Mouse (Mus musculus) hindbrain, embryonic 14.5 days (tissue): Measurements from ENCODE around the gene Dnaaf1. TPM values are rescaled to one million over a fixed set of nuclear protein-coding genes. Genes with fewer than 3 reads are reported as not detected.
A peak's percentile ranks its signal among the peaks of the same experiment; 100 is the strongest.

Experiments used
- ATAC-seq: fragments of 200-750 bp; cut with Nextera tagmentation; 2 replicates; pipeline ENCODE4 v1.8.0; 2017; ENCODE audit warnings: moderate number of reproducible peaks, mild to moderate bottlenecking, moderate TSS enrichment, moderate library complexity; ENCODE audit not compliant: low FRiP score
- DNase-seq: peaks from one replicate; pipeline ENCODE4 v3.0.0-alpha.2; 2015; ENCODE audit warnings: low spot score
- H3K27ac ChIP-seq: fragments of 300-500 bp; sonication (generic); 2 replicates; pipeline ENCODE4 v1.5.1; 2014; ENCODE audit warnings: mild to moderate bottlenecking, moderate library complexity
- H3K27me3 ChIP-seq: fragments of 300-500 bp; sonication (generic); 2 replicates; pipeline ENCODE4 v1.6.1; 2014; ENCODE audit warnings: mild to moderate bottlenecking, low read length, mixed read lengths; ENCODE audit not compliant: control insufficient read depth, insufficient read depth
- H3K36me3 ChIP-seq: fragments of 300-500 bp; sonication (generic); replicated peaks from 2 replicates; pipeline ENCODE4 v1.6.1; 2014; ENCODE audit not compliant: control insufficient read depth, insufficient read depth
- H3K4me1 ChIP-seq: fragments of 300-500 bp; sonication (generic); replicated peaks from 2 replicates; pipeline ENCODE4 v1.6.1; 2014; ENCODE audit warnings: antibody characterized with exemption, low read length, mixed read lengths; ENCODE audit not compliant: control insufficient read depth, insufficient read depth
- H3K4me2 ChIP-seq: fragments of 300-500 bp; sonication (generic); replicated peaks from 2 replicates; pipeline ENCODE4 v1.6.1; 2014; ENCODE audit warnings: mild to moderate bottlenecking, moderate library complexity
- H3K4me3 ChIP-seq: fragments of 300-500 bp; sonication (generic); replicated peaks from 2 replicates; pipeline ENCODE4 v1.5.1; 2014; ENCODE audit warnings: mild to moderate bottlenecking, low read length
- H3K9ac ChIP-seq: fragments of 300-500 bp; sonication (generic); 2 replicates; pipeline ENCODE4 v1.6.1; 2014
- H3K9me3 ChIP-seq: fragments of 300-500 bp; sonication (generic); 2 replicates; pipeline ENCODE4 v1.6.1; 2016; ENCODE audit warnings: low read length; ENCODE audit not compliant: control insufficient read depth
- WGBS: fragments of 180-500 bp; shearing (Covaris S2); extraction: QIAGEN DNeasy Blood & Tissue Kit; methylation state at CpG from one replicate; pipeline ENCODE4 v1.1.7; 2014; 5-methylcytosine and 5-hydroxymethylcytosine counted together
- polyA plus RNA-seq: library from polyadenylated mRNA; unstranded; fragments of >200 nt; fragmentation: Nextera tagmentation; extraction: Ambion mirVana; gene quantifications from 2 replicates; pipeline ENCODE4 v1.2.1, GENCODE M21; 2014

Gene Dnaaf1
- polyA plus RNA-seq, 1 experiment from 2014 or later: 0.51 TPM

DNA sequence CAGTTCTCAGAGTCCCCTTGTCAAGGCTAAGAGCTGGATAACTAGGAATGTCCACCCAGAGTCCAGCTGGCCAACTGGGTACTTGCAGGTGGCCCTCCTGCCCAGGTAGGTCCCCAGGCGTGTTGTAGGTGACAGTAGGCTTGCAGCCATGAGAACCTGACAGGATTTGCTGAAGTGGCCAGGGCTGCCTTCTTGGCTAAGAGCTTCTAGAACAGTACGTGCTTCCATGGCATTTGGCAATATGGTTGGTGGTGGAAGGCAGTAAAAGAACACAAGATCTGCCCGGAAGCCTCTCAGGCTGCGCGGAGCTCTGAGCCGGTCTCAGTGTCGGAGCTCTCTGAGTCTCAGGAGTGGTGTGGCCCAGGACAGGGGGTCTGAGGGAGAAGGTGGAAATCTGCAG, 49.9 kb downstream of the Dnaaf1 start:
- Histone ChIP-seq H3K27ac (no peak overlapping the region), H3K9ac (no peak overlapping the region), H3K4me3 (no peak overlapping the region), H3K4me2 (no peak overlapping the region), H3K4me1 (no peaks in the 10 kb centered on the region), H3K27me3 (no peaks in the 10 kb centered on the region), H3K9me3 (no peaks in the 10 kb centered on the region), H3K36me3 (no peaks in the 10 kb centered on the region)
- 89% methylated on average over 7 of the region's 7 CpGs for whole genome bisulfite sequencing
- ATAC-seq (no peak), DNase-seq (no peak)

DNA sequence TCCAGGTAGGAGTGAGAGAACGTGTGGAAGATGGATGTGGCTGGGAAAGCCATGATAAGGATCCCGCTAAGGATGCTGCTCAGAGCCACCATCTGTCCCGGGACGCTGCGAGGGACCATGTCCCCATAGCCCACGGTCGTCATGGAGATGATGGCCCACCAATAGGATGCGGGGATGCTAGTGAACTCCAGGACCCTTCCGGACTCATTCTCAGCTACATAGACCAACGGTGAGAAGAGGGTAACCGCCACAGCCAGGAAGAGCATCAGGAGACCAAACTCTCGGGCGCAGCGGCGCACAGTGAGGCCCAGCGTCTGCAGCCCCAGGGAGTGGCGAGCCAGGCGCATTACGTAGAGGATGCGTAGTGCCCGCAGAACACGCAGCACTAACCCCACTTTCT, 50.8 kb downstream of the Dnaaf1 start:
- Histone ChIP-seq H3K27me3 (no peaks in the 10 kb centered on the region), H3K4me3 (no peak overlapping the region), H3K27ac (no peak overlapping the region), H3K9me3 (no peaks in the 10 kb centered on the region), H3K9ac (no peak overlapping the region), H3K4me1 (0 out of 2 replicates have a peak, but pooled peaks cover 1% of the 10 kb centered on the region), H3K4me2 (no peak overlapping the region), H3K36me3 (no peaks in the 10 kb centered on the region)
- WGBS: 73% methylated on average over 22 of the region's 22 CpGs
- ATAC-seq: no peak
- DNase-seq: no peak

DNA sequence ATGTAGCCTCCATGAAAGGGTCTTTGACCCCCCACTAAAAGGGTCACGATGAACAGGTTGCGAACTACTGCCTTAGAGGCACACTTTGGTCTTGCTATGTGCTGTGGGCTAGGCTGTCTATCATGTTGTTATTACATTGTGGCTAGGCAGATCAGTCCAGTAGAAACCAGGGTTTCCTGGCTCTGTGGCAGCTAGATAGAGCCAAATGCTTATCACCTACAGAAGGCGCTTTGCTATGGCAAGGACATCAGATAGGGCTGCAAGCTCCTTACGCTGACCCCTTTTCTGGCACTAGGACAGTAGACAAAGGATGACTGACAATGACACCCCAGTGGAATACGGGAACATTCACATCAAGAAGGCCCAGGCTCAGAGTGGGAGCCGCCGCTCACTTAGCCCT, 52.2 kb downstream of the Dnaaf1 start:
- Histone ChIP-seq H3K9me3 (no peaks in the 10 kb centered on the region), H3K27me3 (no peaks in the 10 kb centered on the region), H3K4me1 (0 out of 2 replicates have a peak, but pooled peaks cover 5% of the 10 kb centered on the region), H3K36me3 (no peaks in the 10 kb centered on the region), H3K4me2 (no peak overlapping the region), H3K9ac (no peak overlapping the region), H3K27ac (no peak overlapping the region), H3K4me3 (no peak overlapping the region)
- DNase-seq: no peak
- no peak for ATAC-seq
- 76% methylated on average over 7 of the region's 7 CpGs for WGBS

DNA sequence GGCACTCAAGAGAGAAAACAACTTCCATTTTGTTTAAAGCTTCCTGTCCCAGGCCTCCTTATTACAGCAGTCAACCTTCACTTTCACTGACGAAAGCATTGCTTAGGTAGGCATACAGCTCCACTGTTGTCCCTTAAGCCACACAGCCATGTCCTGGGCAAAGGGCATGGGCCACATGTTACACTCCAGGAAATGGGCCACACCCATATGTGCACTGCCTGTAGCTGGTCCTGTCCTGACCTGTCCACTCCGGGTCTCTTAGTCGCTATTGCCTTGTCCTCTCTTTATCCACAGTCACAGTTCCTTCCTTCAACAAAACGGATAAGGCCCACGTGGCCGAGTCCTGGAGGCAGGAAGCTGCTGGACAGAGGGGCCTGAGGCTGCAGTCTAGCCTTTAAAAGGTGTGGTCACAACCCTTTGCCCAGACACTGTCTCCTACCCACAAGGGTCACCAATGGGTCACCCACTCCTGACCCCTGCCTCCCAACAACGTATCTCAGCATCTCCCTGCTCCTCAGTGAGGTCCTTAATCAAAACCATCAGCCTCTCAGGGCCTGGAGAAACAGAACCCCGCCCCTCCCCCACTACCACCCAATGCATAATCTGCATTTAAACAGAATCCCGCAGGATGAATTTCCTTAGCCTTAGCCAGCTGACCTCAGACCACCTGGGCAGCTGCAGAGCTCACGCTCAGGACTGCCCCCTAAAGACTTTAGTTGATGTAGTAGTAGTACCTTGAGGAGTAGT, 52.8 kb downstream of the Dnaaf1 start:
- no peak overlapping the region for H3K4me3 ChIP-seq
- 40% methylated on average over 10 of the region's 10 CpGs for WGBS

DNA sequence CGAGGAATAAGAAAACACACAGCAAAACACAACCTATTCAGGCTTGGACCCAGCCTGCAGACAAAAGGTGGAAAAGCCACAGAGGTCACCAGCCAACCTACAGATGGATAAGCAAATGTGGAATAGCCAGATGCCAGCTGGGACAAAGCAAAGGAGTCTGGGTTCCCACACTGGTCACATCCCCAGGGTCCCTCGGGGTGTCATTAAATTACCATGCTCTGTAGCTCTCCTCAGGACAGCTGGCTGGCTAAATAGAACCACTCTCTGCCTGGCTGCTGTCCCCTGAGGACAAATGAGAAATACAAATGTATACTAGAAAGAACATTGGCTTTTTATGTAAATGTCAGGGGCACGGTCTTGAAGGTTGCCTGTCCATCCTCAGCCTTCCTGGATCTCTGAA, 55.8 kb downstream of the Dnaaf1 start:
- no peak for ATAC-seq
- peaks cover 12% of the 10 kb centered on the region for H3K27me3 ChIP-seq
- no peak for DNase-seq

More for the DNA sequence above, 52.8 kb downstream of the Dnaaf1 start:
- Histone ChIP-seq H3K27me3 (0 out of 2 replicates have a peak, but pooled peaks cover under 1% of the 10 kb centered on the region), H3K4me2 (no peak overlapping the region), H3K9me3 (no peaks in the 10 kb centered on the region), H3K9ac (no peak overlapping the region), H3K27ac (no peak overlapping the region), H3K4me1 (0 out of 2 replicates have a peak, but pooled peaks cover 5% of the 10 kb centered on the region), H3K36me3 (no peaks in the 10 kb centered on the region)
- ATAC-seq (no peak), DNase-seq (no peak)

DNA sequence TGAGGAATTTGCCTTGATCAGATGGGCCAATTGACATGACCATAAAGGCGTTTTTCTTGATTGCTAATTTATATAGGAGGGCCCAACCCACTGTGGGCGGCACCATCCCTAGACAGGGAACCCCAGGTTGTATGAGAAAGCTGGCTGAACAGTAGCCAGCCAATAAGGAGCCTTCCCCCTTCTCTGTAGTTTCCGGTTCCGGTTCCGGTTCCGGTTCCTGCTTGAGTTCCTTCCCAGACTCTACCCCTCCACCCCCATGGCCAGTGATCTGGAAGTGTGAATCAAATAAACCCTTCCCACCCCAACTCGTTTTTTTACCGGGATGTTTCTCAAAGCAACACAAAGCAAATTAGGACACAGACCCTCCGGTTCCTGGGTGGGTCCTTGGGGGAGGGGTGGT, 57.2 kb downstream of the Dnaaf1 start:
- 91% methylated on average over 9 of the region's 9 CpGs for WGBS
- no peak for ATAC-seq
- H3K9ac ChIP-seq: no peak overlapping the region
- no peak overlapping the region for H3K27ac ChIP-seq
- no peak overlapping the region for H3K4me3 ChIP-seq
- peaks cover 5% of the 10 kb centered on the region; the same call in 1 of the 2 replicates for H3K4me1 ChIP-seq
- no peaks in the 10 kb centered on the region for H3K36me3 ChIP-seq
- no peak for DNase-seq
- peaks cover 12% of the 10 kb centered on the region for H3K27me3 ChIP-seq
- no peaks in the 10 kb centered on the region for H3K9me3 ChIP-seq
- no peak overlapping the region for H3K4me2 ChIP-seq

More for the DNA sequence above, 55.8 kb downstream of the Dnaaf1 start:
- no peak overlapping the region for H3K27ac ChIP-seq
- H3K36me3 ChIP-seq: no peaks in the 10 kb centered on the region
- no peaks in the 10 kb centered on the region for H3K9me3 ChIP-seq
- no peak overlapping the region for H3K4me2 ChIP-seq
- H3K4me3 ChIP-seq: no peak overlapping the region
- peaks cover 5% of the 10 kb centered on the region; the same call in 1 of the 2 replicates for H3K4me1 ChIP-seq
- 23% methylated on average over 3 of the region's 3 CpGs for WGBS
- no peak overlapping the region for H3K9ac ChIP-seq

DNA sequence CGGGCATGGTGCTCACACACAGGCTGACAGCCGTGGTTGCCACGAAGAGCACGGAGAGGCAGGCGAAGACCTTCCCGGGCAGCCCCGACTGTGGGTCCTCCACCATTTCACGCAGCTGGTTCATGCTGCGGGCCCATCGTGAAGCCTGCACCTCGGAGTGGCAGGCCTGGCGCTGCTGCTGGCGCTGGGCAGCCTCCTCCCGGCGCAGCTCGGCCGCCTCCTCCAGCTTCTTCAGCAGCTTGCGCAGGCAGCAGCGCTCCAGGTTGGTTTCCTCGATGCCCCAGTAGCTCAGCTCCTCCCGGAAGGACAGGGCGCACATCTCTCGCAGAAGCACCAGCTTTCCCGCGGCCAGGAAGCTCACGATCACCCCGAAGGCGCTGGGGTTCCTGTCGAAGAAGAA, 57.9 kb downstream of the Dnaaf1 start:
- no peaks in the 10 kb centered on the region for H3K36me3 ChIP-seq
- 0 out of 2 replicates have a peak overlapping the region, but pooled peaks have one; percentile 6 for H3K9ac ChIP-seq
- 55% methylated on average over 29 of the region's 29 CpGs for WGBS
- peaks cover 5% of the 10 kb centered on the region; the same call in 1 of the 2 replicates for H3K4me1 ChIP-seq
- H3K9me3 ChIP-seq: no peaks in the 10 kb centered on the region
- H3K4me2 ChIP-seq: no peak overlapping the region
- H3K27me3 ChIP-seq: peaks cover 12% of the 10 kb centered on the region
- DNase-seq (no peak), ATAC-seq (no peak)
- H3K27ac ChIP-seq: no peak overlapping the region
- H3K4me3 ChIP-seq: no peak overlapping the region

DNA sequence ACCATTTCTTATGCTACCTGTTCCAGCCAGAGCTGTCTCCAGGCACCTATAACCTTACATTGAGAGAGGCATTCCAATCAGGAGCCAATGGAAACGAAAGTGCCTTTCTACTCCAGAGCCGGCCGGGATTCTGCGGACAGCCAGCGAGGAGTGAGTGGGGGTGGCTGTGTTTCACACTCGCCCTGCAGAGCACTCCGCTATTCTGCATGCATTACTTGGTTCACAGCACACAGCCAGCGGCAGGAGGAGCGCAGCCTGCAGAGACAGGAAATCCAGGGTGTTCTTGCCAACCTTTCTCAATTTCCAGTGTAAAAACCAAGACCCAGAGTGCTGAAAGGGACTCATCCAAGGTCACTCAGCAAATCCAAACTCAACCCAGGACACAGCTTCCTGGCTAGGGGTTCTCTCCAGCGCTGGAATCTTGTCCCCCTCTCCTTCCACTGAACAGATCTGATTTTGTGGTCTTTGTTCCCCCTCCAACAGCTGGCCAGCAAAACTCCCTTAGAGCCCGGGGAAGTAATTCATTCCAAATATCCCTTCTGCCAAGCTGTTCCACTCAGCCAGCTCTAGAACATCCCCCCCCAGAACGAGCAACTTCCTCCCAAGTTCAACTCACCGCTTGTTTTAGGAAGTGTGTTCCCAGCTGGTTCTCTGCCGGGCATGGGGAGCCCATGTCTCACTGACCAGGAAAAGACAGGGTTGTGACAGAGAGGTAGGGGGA, 59.7 kb downstream of the Dnaaf1 start:
- no peaks in the 10 kb centered on the region for H3K36me3 ChIP-seq
- H3K27me3 ChIP-seq: peaks cover 12% of the 10 kb centered on the region
- whole genome bisulfite sequencing: 17% methylated on average over 14 of the region's 14 CpGs
- H3K27ac ChIP-seq: no peak overlapping the region
- no peak overlapping the region for H3K4me2 ChIP-seq
- peaks cover 5% of the 10 kb centered on the region; the same call in 1 of the 2 replicates for H3K4me1 ChIP-seq
- H3K4me3 ChIP-seq: no peak overlapping the region
- ATAC-seq: no peak
- no peaks in the 10 kb centered on the region for H3K9me3 ChIP-seq
- no peak overlapping the region for H3K9ac ChIP-seq
- DNase-seq: no peak

DNA sequence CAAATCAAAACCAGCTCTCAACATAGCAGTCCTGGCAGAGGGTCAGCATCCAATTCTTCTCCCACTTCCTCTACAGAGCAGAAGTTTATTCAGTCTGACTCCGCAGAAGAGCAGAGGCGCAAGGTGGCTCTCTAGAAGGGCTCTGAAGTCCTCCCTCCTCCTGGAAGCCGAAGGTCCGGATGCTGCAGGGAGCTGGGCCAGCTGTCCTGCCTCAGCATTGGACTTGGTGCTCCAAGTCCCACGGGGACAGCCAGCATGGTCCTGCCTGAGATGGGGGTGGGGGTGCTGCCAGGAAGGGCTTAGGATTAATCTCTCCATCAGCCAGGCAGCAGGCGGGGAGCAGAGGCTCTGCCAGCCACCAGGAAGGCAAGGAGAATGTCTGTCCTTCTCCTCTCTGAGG, 60.3 kb downstream of the Dnaaf1 start, which contains the start of gene Kcng4:
Gene Kcng4 (minus strand): TSS at position 303 of the 400 bp plus-strand sequence.
- 34% methylated on average over 6 of the region's 6 CpGs for WGBS
- ATAC-seq: no peak
- Histone ChIP-seq H3K4me2 (no peak within 1 kb of the TSS), H3K9ac (no peak within 1 kb of the TSS), H3K9me3 (no peaks in the 10 kb centered on the region), H3K27me3 (peaks cover 12% of the 10 kb centered on the region), H3K4me3 (no peak within 1 kb of the TSS), H3K27ac (no peak within 1 kb of the TSS), H3K4me1 (peaks cover 5% of the 10 kb centered on the region; the same call in 1 of the 2 replicates), H3K36me3 (no peaks in the 10 kb centered on the region)
- no peak for DNase-seq
